ENCODE assay signal across 28 mouse cellular contexts in genomic region chr10:42892250-42892649, GRCm38 (mm10). TPM values are rescaled to one million over a fixed set of nuclear protein-coding genes. Genes with fewer than 3 reads are reported as not detected.
A peak's percentile ranks its signal among the peaks of the same experiment; 100 is the strongest.
DNase-seq lines count a peak whose midpoint lies in the region; ATAC-seq lines count a peak whose summit lies in the region.
"Had no signal": no experiment of that assay in that cellular context is flagged by ENCODE, and none has a peak within 500 bp of the region (broad histone marks: within the 10 kb centered on the region; RNA-seq: fewer than 3 reads in every experiment).

No protein-coding gene starts in this region.

- H3K4me2 ChIP-seq in stomach, embryonic 16.5 days (ENCODE audit: low read depth, low read length) = no peak overlapping the region
- H3K4me2 ChIP-seq: embryonic facial prominence, embryonic 15.5 days; forebrain, embryonic 15.5 days; heart, embryonic 13.5 days; hindbrain, embryonic 14.5 days; liver, embryonic 15.5 days; lung, embryonic 15.5 days; midbrain, embryonic 11.5 days; neural tube, embryonic 12.5 days had no signal

- H3K9ac ChIP-seq in stomach, embryonic 16.5 days (ENCODE audit: low read length) = no peak overlapping the region
- H3K9ac ChIP-seq: embryonic facial prominence, embryonic 15.5 days; forebrain, embryonic 15.5 days; heart, embryonic 13.5 days; hindbrain, embryonic 14.5 days; liver, embryonic 15.5 days; lung, embryonic 15.5 days; neural tube, embryonic 12.5 days had no signal

- no peaks in the 10 kb centered on the region for H3K9me3 ChIP-seq in stomach, embryonic 16.5 days (replicated peaks; ENCODE audit: control insufficient read depth, low read length)
- H3K9me3 ChIP-seq: embryonic facial prominence, embryonic 10.5 days; embryonic facial prominence, embryonic 15.5 days; forebrain, embryonic 15.5 days; heart, embryonic 13.5 days; liver, embryonic 15.5 days; lung, embryonic 15.5 days; neural tube, embryonic 12.5 days had no signal

- H3K36me3 ChIP-seq in stomach, embryonic 16.5 days (ENCODE audit: control insufficient read depth, insufficient read depth, low read length) = no peaks in the 10 kb centered on the region
- H3K36me3 ChIP-seq: embryonic facial prominence, embryonic 10.5 days; embryonic facial prominence, embryonic 15.5 days; forebrain, embryonic 15.5 days; heart, embryonic 13.5 days; liver, embryonic 15.5 days; lung, embryonic 15.5 days; neural tube, embryonic 12.5 days had no signal

- peaks cover 21% of the 10 kb centered on the region; the same call in 1 of the 2 replicates for H3K4me1 ChIP-seq in stomach, embryonic 16.5 days (ENCODE audit: control insufficient read depth, insufficient read depth, low read length)
- H3K4me1 ChIP-seq: embryonic facial prominence, embryonic 15.5 days; forebrain, embryonic 15.5 days; liver, embryonic 15.5 days had no signal

- H3K4me3 ChIP-seq in stomach, embryonic 16.5 days (replicated peaks; ENCODE audit: low read length) = no peak overlapping the region
- H3K4me3 ChIP-seq: embryonic facial prominence, embryonic 10.5 days; embryonic facial prominence, embryonic 15.5 days; forebrain, embryonic 15.5 days; gastrocnemius, adult 2 months; heart, embryonic 13.5 days; liver, embryonic 15.5 days; lung, embryonic 15.5 days; neural tube, embryonic 12.5 days had no signal

- no peaks in the 10 kb centered on the region for H3K27me3 ChIP-seq in stomach, embryonic 16.5 days (ENCODE audit: control insufficient read depth, insufficient read depth, low read length)
- H3K27me3 ChIP-seq: CH12.LX; embryonic facial prominence, embryonic 15.5 days; forebrain, embryonic 15.5 days; heart, embryonic 13.5 days; liver, embryonic 15.5 days; lung, embryonic 15.5 days; neural tube, embryonic 12.5 days had no signal

- 49% methylated on average over 4 of the region's 4 CpGs for WGBS in stomach, embryonic 16.5 days

- DNase-seq in embryo, embryonic 10.5 days (ENCODE audit: low spot score) = peak; percentile 24
- no peak for DNase-seq in embryo, embryonic 11 days
- peak; percentile 31 for DNase-seq in brain, adult 2 months (ENCODE audit: low read depth, low spot score)
- DNase-seq in mesoderm, embryonic 11.5 days (ENCODE audit: low read depth, low spot score) = peak; percentile 28
- DNase-seq in cerebellum, adult 18-20 months = no peak
- DNase-seq in kidney, adult 9 months = no peak
- DNase-seq: adrenal gland, postnatal 10 days; cerebellum, adult 11 months; cerebellum, adult 9-11 months; gastrocnemius, adult 2 months; gastrocnemius, postnatal 36 days; heart, postnatal 10 days; kidney, adult 2 months; layer of hippocampus, adult 9-11 months; right cerebral cortex, postnatal 25 days had no signal

- ATAC-seq in stomach, embryonic 16.5 days (ENCODE audit: insufficient read depth, low FRiP score) = peak; percentile 74
- ATAC-seq: forebrain, embryonic 15.5 days; midbrain, embryonic 16.5 days had no signal

- H3K27ac ChIP-seq in stomach, embryonic 16.5 days (ENCODE audit: low read length) = no peak overlapping the region; the same call in 1 of the 2 replicates
- H3K27ac ChIP-seq: embryonic facial prominence, embryonic 10.5 days; embryonic facial prominence, embryonic 15.5 days; forebrain, embryonic 15.5 days; heart, embryonic 13.5 days; hindbrain, embryonic 14.5 days; kidney, postnatal 0 days; liver, embryonic 15.5 days; lung, embryonic 15.5 days; neural tube, embryonic 12.5 days had no signal

RNA-seq across cellular contexts. Expression of gene Scml4, which starts 32.1 kb away (rescaled TPM):
- polyA plus RNA-seq in stomach, embryonic 16.5 days (2015; fragmentation: Nextera tagmentation; extraction: Ambion mirVana) = 12.2 and 13.8 TPM in 2 replicates

Comparison
In these comparisons a context has a peak if more than half of its experiments do, and no peak if none do; other contexts are left out.
1. DNase-seq: peak in embryo, embryonic 10.5 days (single experiment), brain, adult 2 months (single experiment) and mesoderm, embryonic 11.5 days (single experiment); none in embryo, embryonic 11 days (single experiment), cerebellum, adult 18-20 months (0 of 2) and kidney, adult 9 months (single experiment).